Mouse (Mus musculus) layer of hippocampus, adult 2 months (tissue): ENCODE measurements around the gene Mpc2. TPM values are rescaled to one million over a fixed set of nuclear protein-coding genes. Genes with fewer than 3 reads are reported as not detected.

Source experiments
- DNase-seq, 2 experiments: peaks; one replicate each; pipeline ENCODE4 v3.0.0; 2022; ENCODE audit warnings: low spot score in 2 of 2
- H3K27ac ChIP-seq: fragments of 200-600 bp; 2 replicates; pipeline ENCODE4 v1.8.1; 2022
- H3K4me3 ChIP-seq: fragments of 200-600 bp; 2 replicates; pipeline ENCODE4 v1.8.1; 2022; ENCODE audit warnings: mild to moderate bottlenecking
- CTCF ChIP-seq: fragments of 200-600 bp; conservative IDR thresholded peaks from 2 replicates; pipeline ENCODE4 v1.8.1; 2022; ENCODE audit warnings: antibody characterized with exemption, mild to moderate bottlenecking, moderate library complexity
- total RNA-seq, 2 experiments: library from RNA; stranded (reverse); gene quantifications; 2 replicates each; pipeline ENCODE4 v1.2.3; 2021

Mpc2 gene
- total RNA-seq, 2 experiments from 2014 or later = 122 to 126 TPM

DNA sequence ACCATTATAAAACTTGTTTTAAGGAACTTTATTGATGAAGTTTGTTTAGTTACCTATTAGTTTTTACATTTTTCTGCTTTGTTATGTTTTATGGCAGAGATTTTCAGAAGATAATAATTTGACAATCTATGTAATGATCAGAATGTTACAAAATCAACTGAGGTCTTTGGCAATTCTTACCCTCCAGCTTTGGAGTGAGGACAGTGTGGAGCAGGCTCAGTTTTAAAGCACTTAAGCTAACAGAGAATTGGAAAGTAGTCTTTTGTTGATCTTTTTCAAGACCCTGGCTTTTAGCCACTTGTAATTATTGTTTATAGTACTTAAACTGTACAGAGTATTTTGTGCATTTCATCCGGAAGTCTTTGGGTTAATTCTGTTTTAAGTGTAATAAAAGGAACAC, 2.4 kb downstream of the Mpc2 start:
- TF ChIP-seq CTCF = no peak
- Histone ChIP-seq H3K4me3 (peak overlapping the region; percentile 77), H3K27ac (no peak overlapping the region)
- DNase-seq = no peak

GRCm38 (mm10) chr1:165464574-165464973, 4.1 kb downstream of the Mpc2 start:
- Histone ChIP-seq H3K4me3 (no peak overlapping the region), H3K27ac (no peak overlapping the region)
- TF ChIP-seq CTCF = no peak
- no peak for DNase-seq

DNA sequence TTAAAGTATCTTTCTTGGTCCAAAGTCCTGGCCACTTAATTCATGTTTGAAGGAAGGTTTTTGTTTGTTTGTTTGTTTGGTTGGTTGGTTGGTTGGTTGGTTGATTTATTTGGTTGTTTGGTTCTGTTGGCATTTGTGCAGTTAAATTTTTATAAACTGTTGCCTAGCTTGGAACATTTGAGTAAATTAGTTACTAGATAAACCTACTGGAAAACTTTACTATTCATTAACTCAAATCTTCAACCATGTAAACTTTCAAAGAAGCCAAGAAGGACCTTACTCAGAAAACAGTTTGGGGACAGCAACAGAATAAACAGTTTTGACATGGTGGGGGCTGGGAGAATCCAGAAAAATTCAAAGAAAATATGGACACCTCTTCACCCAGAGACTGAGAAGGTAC, 8.5 kb downstream of the Mpc2 start:
- no peak overlapping the region for H3K4me3 ChIP-seq
- DNase-seq = no peak
- no peak overlapping the region for H3K27ac ChIP-seq
- TF ChIP-seq CTCF = no peak

GRCm38 (mm10) chr1:165469717-165470116, 9.3 kb downstream of the Mpc2 start:
- H3K27ac ChIP-seq = no peak overlapping the region
- no peak overlapping the region for H3K4me3 ChIP-seq
- peak; percentile 14 for TF ChIP-seq CTCF
- DNase-seq = no peak

DNA sequence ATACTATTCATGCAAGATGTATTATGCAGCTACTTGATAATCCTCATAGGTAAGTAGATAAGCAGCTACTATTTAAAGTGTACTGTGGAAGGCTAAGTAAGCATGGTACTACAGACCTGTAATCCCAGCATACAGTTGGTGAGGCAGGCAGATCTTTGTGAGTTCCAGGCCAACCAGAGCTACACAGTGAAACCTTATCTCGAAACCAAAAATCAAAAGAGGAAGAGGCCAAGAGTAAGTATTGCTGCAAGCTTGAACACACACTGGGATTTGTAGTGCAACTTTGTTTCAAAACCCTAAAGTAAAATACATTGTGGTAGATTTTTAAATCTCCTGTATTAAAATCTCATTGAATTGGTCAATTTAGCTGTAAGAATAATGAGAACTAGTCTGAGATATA, 11.1 kb downstream of the Mpc2 start:
- TF ChIP-seq CTCF = no peak
- no peak overlapping the region for H3K27ac ChIP-seq
- DNase-seq = no peak
- no peak overlapping the region for H3K4me3 ChIP-seq

DNA sequence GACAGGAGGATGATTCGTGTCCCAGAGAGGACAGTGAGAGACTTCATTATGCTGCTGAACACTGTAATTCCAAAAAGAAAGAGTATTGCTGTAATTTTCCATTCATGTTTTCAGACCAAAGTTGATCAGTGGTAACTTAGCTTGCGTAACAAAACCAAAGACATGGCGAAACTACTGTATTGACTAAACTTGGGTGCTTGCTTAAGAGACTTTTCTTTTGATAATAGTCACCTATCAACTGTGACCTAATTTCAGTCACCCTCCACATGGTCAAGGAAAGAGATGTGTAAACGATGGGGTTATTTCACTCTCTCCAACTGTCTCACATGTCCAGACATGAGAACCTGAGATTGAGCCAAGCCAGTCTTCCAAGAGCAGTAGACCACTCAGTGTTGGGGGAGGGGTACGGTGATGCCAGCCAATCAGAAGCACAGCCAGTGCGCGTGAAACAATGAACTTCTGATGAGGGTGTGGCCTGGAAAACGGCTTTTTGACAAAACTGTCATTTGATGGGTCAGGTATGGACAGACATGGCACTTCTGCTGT, 24.3 kb downstream of the Mpc2 start, which contains the start of gene Adcy10:
Gene Adcy10, plus strand, starts transcription at position 496 of the 546 bp plus-strand sequence.
- Histone ChIP-seq H3K4me3 (no peak within 1 kb of the TSS), H3K27ac (no peak within 1 kb of the TSS)
- no peak for TF ChIP-seq CTCF
- DNase-seq = no peak

DNA sequence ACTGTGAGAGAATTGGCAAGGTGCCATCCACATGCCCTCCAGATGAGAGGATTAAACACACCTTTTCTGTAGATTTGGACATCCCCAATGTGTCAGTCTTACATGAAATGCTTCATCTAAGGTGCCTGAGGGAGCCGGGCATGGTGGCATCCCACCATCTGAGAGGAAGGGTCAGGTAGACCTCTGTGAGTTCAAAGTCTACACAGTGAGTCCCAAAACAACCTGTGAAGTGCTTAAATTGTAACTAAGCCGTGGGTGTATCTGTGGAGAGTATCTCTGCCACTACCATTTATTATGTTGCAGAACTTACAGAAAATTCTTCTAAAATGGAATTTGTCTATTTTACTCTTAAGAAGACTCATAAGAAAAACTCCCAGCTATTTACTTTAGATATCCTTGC, 25.7 kb downstream of the Mpc2 start:
- Histone ChIP-seq H3K4me3 (no peak overlapping the region), H3K27ac (no peak overlapping the region)
- no peak for DNase-seq
- no peak for TF ChIP-seq CTCF

GRCm38 (mm10) chr1:165489197-165489596, 28.8 kb downstream of the Mpc2 start:
- no peak for TF ChIP-seq CTCF
- H3K4me3 ChIP-seq = no peak overlapping the region
- H3K27ac ChIP-seq = no peak overlapping the region
- no peak for DNase-seq

- Histone ChIP-seq H3K4me3 (no peak overlapping the region), H3K27ac (no peak overlapping the region)
- no peak for TF ChIP-seq CTCF
- no peak for DNase-seq
These were observed 38.4 kb downstream of the Mpc2 start for GRCm38 (mm10) chr1:165498856-165499255.

- H3K27ac ChIP-seq = no peak overlapping the region
- peak; percentile 71 for TF ChIP-seq CTCF
- no peak overlapping the region for H3K4me3 ChIP-seq
- DNase-seq = peak in 1 of 2 experiments; percentile 11
These were observed 43.0 kb downstream of the Mpc2 start for GRCm38 (mm10) chr1:165503307-165504024.

GRCm38 (mm10) chr1:165506303-165506702, 45.9 kb downstream of the Mpc2 start:
- no peak for DNase-seq
- Histone ChIP-seq H3K4me3 (no peak overlapping the region), H3K27ac (no peak overlapping the region)
- no peak for TF ChIP-seq CTCF

DNA sequence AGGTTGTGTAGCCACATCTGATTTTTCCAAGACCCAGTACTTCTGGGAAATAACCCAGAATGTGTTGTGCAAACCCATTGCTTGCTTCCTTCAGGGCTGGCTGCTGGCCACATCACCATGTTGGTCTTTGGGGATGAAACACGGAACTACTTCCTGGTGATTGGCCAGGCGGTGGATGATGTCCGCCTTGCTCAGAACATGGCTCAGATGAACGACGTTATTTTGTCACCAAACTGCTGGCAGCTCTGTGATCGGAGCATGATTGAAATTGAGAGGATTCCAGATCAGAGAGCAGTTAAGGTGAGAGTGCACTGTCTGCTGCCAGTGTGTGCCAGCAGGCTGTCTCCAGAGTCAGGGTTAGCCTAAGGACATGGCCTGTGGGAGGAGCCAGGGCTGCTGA, 49.7 kb downstream of the Mpc2 start:
- no peak for DNase-seq
- Histone ChIP-seq H3K27ac (no peak overlapping the region), H3K4me3 (no peak overlapping the region)
- no peak for TF ChIP-seq CTCF

DNA sequence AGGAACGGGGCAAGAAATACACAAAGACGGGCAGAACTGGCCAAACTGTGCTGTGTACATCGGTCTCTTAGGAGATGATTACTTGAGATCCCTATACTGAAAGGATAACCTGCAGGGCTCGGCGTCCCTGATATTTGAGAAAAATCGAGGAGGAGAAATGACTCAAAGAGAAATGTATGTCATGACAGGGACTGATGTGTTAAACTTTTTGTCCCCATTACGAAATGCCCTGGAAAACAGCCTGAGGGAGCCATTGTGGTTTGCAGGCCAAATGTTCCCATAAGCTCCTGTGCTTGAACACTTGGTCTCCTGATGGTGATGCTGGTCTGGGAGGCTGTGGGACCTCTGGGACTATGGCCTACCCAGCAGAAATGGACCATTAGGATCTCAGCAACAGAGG, 60.3 kb downstream of the Mpc2 start:
- no peak for TF ChIP-seq CTCF
- no peak overlapping the region for H3K4me3 ChIP-seq
- no peak for DNase-seq
- H3K27ac ChIP-seq = no peak overlapping the region

Other genes starting within 250 kb of the Mpc2 start
- 10 to 100 TPM; 65.2 to 67.7 TPM for gene Tiprl, start 223.6 kb upstream of the Mpc2 start, total RNA-seq
- gene Gpr161, start 164.8 kb upstream of the Mpc2 start, total RNA-seq = 10 to 100 TPM; 69.0 to 71.6 TPM
- gene Dcaf6, start 162 bp upstream of the Mpc2 start, total RNA-seq = 10 to 100 TPM; 91.8 to 98.5 TPM
- under 1 TPM; 0.33 to 0.39 TPM for gene Adcy10, start 24.5 kb downstream of the Mpc2 start, total RNA-seq
- gene Mpzl1, start 173.9 kb downstream of the Mpc2 start, total RNA-seq = 10 to 100 TPM; 30.6 to 38.5 TPM
- 1 to 10 TPM; 3.7 to 4.9 TPM for gene Rcsd1, start 249.1 kb downstream of the Mpc2 start, total RNA-seq